Mouse (Mus musculus) thymus, postnatal 10 days (tissue): Measurements from ENCODE around the gene Ypel5.

ENCODE experiments used
- DNase-seq, 2 experiments: peaks; one replicate each; pipeline ENCODE4 v3.0.0; 2021; ENCODE audit warnings: low spot score in 2 of 2

Gene Ypel5

GRCm38 (mm10) chr17:72836158-72837115 is at the start of gene Ypel5:
Ypel5 (plus strand) TSS chr17:72836453.
- DNase-seq = peak; percentile 98 to 99

- no peak for DNase-seq
Measured at GRCm38 (mm10) chr17:72787886-72788436, 48.3 kb upstream of the Ypel5 start.

- DNase-seq = no peak
Measured at GRCm38 (mm10) chr17:72793278-72793677, 43.0 kb upstream of the Ypel5 start.

GRCm38 (mm10) chr17:72794660-72795059 is 41.6 kb upstream of the Ypel5 start:
- no peak for DNase-seq

GRCm38 (mm10) chr17:72795392-72796047 is 40.7 kb upstream of the Ypel5 start:
- no peak for DNase-seq

- DNase-seq = no peak
Measured at GRCm38 (mm10) chr17:72796506-72796905, 39.7 kb upstream of the Ypel5 start.

GRCm38 (mm10) chr17:72797867-72798266 is 38.4 kb upstream of the Ypel5 start:
- peak in 1 of 2 experiments; percentile 58 for DNase-seq

GRCm38 (mm10) chr17:72809942-72810654 is 26.2 kb upstream of the Ypel5 start:
- no peak for DNase-seq

GRCm38 (mm10) chr17:72813419-72814315 is 22.6 kb upstream of the Ypel5 start:
- peak; percentile 24 to 68 for DNase-seq

- no peak for DNase-seq
Measured at GRCm38 (mm10) chr17:72817574-72817973, 18.7 kb upstream of the Ypel5 start.

- no peak for DNase-seq
Measured at GRCm38 (mm10) chr17:72819714-72820113, 16.5 kb upstream of the Ypel5 start.

GRCm38 (mm10) chr17:72820425-72820824 is 15.8 kb upstream of the Ypel5 start:
- no peak for DNase-seq

- peak in 1 of 2 experiments; percentile 16 for DNase-seq
Measured at GRCm38 (mm10) chr17:72821923-72822322, 14.3 kb upstream of the Ypel5 start.

GRCm38 (mm10) chr17:72826916-72827534 is 9.2 kb upstream of the Ypel5 start:
- peak in 1 of 2 experiments; percentile 14 for DNase-seq

- DNase-seq = no peak
Measured at GRCm38 (mm10) chr17:72828027-72828678, 8.1 kb upstream of the Ypel5 start.

GRCm38 (mm10) chr17:72828687-72829086 is 7.6 kb upstream of the Ypel5 start:
- no peak for DNase-seq

- DNase-seq = peak; percentile 84 to 88
Measured at GRCm38 (mm10) chr17:72837140-72837712, 973 bp downstream of the Ypel5 start.

- no peak for DNase-seq
Measured at GRCm38 (mm10) chr17:72837824-72838474, 1.7 kb downstream of the Ypel5 start.

GRCm38 (mm10) chr17:72839000-72839399 is 2.7 kb downstream of the Ypel5 start:
- no peak for DNase-seq
